Mouse (Mus musculus) lung, postnatal 25 days (tissue): ENCODE measurements around the gene Pde4d.

Source experiments
- DNase-seq: peaks from one replicate; pipeline ENCODE4 v3.0.0; 2022; ENCODE audit warnings: low spot score

Pde4d gene

DNA sequence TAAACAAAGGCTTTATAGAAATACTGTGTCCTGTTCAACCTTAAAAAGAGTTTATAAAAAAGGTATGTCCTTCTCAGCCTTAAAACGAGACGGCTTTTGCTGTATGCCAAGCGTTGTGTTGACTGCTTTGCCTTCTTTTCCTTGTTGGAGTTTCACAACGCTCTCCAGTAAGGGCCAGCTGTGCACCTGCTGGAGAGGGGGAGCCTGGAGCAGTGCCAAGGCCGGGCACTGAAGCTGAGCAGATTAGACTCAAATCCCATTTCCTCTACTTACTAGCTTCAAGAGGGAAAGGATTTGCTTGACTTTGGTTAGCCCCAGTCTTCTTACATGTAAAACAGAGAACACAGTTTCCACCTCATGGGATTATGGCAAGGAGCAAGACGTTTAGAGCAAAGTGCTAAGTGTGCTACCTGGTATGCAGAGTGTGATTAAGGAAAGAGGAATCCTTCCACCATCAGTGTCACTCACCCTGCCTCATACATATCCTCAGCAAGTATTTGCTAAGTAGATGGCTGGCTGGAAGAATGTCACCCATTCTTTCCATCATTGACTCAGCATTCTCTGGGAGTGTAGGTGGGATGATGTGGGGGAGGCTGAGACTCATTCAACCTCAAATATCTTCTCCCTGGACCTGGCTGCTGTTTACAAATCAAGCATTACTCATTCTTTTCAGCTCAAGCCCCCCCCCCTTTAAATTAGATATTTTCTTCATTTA lies 149.6 kb downstream of the Pde4d start:
- peak; percentile 41 for DNase-seq

- no peak for DNase-seq
Observed at GRCm38 (mm10) chr13:108601021-108601420, 151.3 kb downstream of the Pde4d start.

GRCm38 (mm10) chr13:108603502-108603901 lies 153.8 kb downstream of the Pde4d start:
- DNase-seq, result no peak

DNA sequence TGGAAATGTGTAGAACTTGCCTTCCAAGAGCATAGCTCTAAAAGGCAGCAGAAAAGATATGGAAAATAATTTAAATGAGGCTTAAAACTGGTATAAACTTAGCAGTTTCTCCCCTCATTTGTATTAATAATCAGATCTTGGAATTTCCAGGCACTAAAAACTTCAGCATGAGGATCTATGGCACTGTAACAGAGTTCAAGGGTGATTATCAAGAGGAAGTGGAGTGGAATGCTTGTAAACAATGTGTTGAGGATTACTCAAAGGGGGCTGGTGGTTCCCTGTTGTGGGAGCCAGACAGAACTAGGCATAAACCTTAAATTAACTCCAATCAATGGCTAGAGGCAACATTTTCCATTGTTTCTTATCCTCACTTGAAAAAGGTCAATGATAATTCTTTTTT lies 154.5 kb downstream of the Pde4d start:
- no peak for DNase-seq

- DNase-seq, result no peak
Observed at GRCm38 (mm10) chr13:108618207-108618606, 168.5 kb downstream of the Pde4d start.

GRCm38 (mm10) chr13:108622681-108623080 lies 172.9 kb downstream of the Pde4d start:
- DNase-seq, result no peak

DNA sequence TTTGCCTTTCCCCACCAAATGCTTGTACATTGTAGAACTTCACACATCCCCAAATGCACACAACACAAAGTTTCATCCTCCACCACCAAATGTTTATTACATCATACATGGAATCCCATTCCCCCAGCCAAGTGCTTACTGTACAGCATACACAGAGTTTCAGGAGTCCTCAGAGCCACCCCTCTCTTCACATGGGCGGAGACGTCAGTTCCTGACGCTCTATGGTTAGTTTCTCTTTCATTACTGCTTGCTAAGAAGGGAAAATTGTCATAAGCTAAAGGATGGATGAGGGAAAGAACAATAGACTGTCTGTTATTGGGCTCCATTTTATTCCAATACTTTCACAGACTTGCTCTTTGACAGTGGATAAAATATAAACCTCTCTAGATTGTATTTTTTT lies 174.2 kb downstream of the Pde4d start:
- DNase-seq, result no peak

GRCm38 (mm10) chr13:108626166-108626565 lies 176.4 kb downstream of the Pde4d start:
- no peak for DNase-seq

- DNase-seq, result no peak
Observed at GRCm38 (mm10) chr13:108628501-108628900, 178.8 kb downstream of the Pde4d start.

- DNase-seq, result no peak
Observed at GRCm38 (mm10) chr13:108630576-108630975, 180.8 kb downstream of the Pde4d start.

DNA sequence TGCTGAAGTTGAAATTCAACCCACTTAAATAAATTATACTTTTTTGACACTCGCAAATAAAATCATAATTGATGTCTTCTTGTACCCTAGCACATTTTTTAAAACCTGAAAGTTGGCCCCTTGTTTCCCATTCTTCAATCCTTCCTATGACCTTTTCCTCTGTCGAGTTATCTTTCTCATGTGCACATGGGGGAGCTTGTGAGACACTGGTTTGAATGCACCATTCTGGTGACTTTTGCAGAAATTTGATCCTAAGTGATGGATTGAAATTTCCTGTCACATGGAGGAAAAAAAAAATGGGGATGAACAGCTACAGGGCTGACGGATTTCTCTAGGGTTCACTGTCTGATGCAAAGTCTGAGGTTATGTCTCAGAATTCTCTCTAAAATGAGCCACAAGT lies 181.5 kb downstream of the Pde4d start:
- DNase-seq, result no peak

GRCm38 (mm10) chr13:108636526-108636925 lies 186.8 kb downstream of the Pde4d start:
- no peak for DNase-seq

DNA sequence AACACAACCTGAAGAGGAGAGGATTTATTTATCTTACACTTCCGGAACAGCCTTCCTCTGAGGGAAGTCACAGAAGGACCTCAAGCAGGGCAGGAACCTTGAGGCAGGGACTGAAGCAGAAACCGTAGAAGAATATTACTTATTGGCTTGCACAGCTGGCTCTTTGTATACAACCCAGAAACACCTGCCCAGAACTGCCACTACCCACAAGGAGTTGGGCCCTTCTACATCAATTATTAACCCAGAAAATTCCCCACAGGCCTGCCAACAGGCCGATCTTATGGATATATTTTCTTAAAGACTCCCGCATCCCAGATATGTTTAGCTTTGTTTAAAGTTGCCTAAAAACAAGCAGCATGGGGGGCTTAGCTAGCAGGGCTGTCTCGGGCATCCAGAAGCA lies 192.5 kb downstream of the Pde4d start:
- no peak for DNase-seq

DNA sequence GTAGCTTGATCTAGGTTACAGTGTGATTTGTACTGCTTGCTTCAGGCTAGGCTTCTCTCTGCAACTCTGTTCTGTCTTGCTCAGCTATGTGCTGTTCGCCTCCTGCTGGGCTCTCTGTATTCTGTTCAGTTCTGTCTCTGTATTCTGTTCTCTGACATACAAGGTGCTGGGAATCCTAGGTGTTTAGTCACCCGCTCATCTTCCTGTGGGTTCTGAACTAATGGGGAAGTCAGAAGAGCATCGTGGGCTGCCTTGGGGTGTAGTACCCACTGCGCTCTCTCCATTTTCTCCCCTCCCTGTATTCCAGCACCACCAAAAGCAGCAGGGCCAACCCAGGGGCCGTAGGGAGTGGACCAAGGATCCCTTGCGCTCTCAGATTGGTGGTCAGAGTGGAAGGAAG lies 197.1 kb downstream of the Pde4d start:
- DNase-seq, result no peak

DNA sequence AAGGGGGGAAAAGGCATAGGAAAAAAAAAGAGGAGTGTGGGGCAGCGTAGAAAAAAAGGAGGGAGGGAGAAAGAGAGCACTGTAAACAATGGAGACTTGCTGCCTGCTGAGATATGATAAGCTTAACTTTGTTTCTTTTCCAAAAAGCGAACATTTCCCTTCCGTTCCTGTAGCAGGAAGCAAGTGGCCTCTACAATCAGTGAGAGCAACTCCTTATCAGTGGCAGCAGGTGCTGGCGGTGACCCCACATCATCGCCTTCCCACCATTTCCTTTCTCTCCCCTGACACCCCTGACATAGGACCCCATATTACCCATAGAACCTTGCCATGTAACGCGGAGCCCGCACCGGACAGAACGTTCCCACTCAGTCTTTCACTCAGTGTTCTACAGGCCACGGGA lies 197.5 kb downstream of the Pde4d start:
- no peak for DNase-seq

GRCm38 (mm10) chr13:108654026-108654723 lies 204.4 kb downstream of the Pde4d start:
- peak; percentile 41 for DNase-seq

GRCm38 (mm10) chr13:108666579-108666978 lies 216.8 kb downstream of the Pde4d start:
- DNase-seq, result no peak

DNA sequence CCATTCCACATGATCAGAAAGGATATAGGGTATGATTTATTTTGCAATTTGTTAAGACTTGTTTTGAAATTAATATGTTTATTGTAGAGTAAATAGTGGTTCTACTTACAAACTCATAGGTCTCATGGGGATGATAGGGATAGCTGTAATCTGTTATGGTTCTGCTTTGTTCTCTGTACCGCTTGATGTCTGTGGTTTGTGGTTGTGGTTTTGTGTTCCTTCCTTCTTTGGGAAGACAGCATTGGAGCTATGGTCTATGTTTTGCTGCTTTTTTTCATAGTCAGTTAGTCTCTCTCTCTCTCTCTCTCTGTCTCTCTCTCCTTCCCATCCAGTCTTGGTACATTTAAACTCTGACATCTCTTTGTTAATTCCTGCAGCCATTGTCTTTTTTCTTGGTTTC lies 217.3 kb downstream of the Pde4d start:
- peak; percentile 8 for DNase-seq

GRCm38 (mm10) chr13:108677056-108677455 lies 227.3 kb downstream of the Pde4d start:
- DNase-seq, result no peak

- peak; percentile 7 for DNase-seq
Observed at GRCm38 (mm10) chr13:108683018-108683417, 233.3 kb downstream of the Pde4d start.

- DNase-seq, result no peak
Observed at GRCm38 (mm10) chr13:108685817-108686216, 236.1 kb downstream of the Pde4d start.

- DNase-seq, result no peak
Observed at GRCm38 (mm10) chr13:108686262-108686661, 236.5 kb downstream of the Pde4d start.

DNA sequence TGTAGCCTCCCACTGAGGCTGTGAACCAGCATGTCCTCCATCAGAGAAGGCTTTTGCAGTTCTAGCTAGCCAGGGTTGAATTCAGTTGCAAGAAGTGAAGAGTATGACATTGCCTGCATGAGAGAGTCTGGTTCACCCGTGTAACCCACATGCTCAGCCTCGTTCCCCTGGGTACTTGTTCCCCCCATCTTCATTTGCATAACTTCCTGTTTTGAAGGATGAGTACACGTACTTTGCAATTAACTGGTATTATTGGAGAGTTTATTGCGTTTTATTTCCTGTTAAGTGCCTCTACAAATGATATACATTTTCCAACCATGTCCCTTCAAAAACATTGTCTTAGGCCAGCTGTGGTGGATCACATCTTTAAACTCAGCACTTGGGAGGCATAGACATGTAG lies 237.1 kb downstream of the Pde4d start:
- DNase-seq, result no peak
